17 mouse cellular contexts compared by ENCODE assay signal in genomic region chr6:112899276-112899675, GRCm38 (mm10). TPM values are rescaled to one million over a fixed set of nuclear protein-coding genes. Genes with fewer than 3 reads are reported as not detected.
DNase-seq lines count a peak whose midpoint lies in the region; ATAC-seq lines count a peak whose summit lies in the region.
"Had no signal": no experiment of that assay in that cellular context is flagged by ENCODE, and none has a peak within 500 bp of the region (broad histone marks: within the 10 kb centered on the region; RNA-seq: fewer than 3 reads in every experiment).

No protein-coding gene starts in this region.

- H3K27ac ChIP-seq in embryonic facial prominence, embryonic 13.5 days, result 0 out of 2 replicates have a peak overlapping the region, but pooled peaks have one; percentile 17
- peak overlapping the region; percentile 95 for H3K27ac ChIP-seq in forebrain, embryonic 12.5 days
- H3K27ac ChIP-seq in hindbrain, embryonic 13.5 days, result peak overlapping the region; percentile 92
- H3K27ac ChIP-seq in midbrain, embryonic 14.5 days (replicated peaks; ENCODE audit: low read depth, low read length), result peak overlapping the region; percentile 85
- H3K27ac ChIP-seq: kidney, postnatal 0 days; stomach, embryonic 15.5 days had no signal

- WGBS in embryonic facial prominence, embryonic 13.5 days, result 77% methylated on average over 5 of the region's 5 CpGs
- 86% methylated on average over 5 of the region's 5 CpGs for whole genome bisulfite sequencing in forebrain, embryonic 12.5 days
- WGBS in hindbrain, embryonic 13.5 days, result 54% methylated on average over 5 of the region's 5 CpGs
- 35% methylated on average over 5 of the region's 5 CpGs for WGBS in midbrain, embryonic 14.5 days

- no peaks in the 10 kb centered on the region for H3K9me3 ChIP-seq in embryonic facial prominence, embryonic 13.5 days
- no peaks in the 10 kb centered on the region for H3K9me3 ChIP-seq in forebrain, embryonic 12.5 days
- H3K9me3 ChIP-seq in hindbrain, embryonic 13.5 days, result no peaks in the 10 kb centered on the region
- no peaks in the 10 kb centered on the region for H3K9me3 ChIP-seq in midbrain, embryonic 14.5 days (ENCODE audit: control insufficient read depth, low read length)
- H3K9me3 ChIP-seq: stomach, embryonic 15.5 days had no signal

- ATAC-seq in embryonic facial prominence, embryonic 13.5 days (ENCODE audit: insufficient number of reproducible peaks, insufficient read depth, low FRiP score, low TSS enrichment, low read depth), result no peak
- ATAC-seq in forebrain, embryonic 12.5 days (ENCODE audit: low FRiP score), result no peak
- ATAC-seq in hindbrain, embryonic 13.5 days (ENCODE audit: low FRiP score), result no peak
- no peak for ATAC-seq in midbrain, embryonic 14.5 days (ENCODE audit: low FRiP score, low TSS enrichment)
- ATAC-seq: intestine, postnatal 0 days had no signal

- H3K36me3 ChIP-seq in embryonic facial prominence, embryonic 13.5 days, result no peaks in the 10 kb centered on the region
- 0 out of 2 replicates have a peak, but pooled peaks cover 9% of the 10 kb centered on the region for H3K36me3 ChIP-seq in forebrain, embryonic 12.5 days (replicated peaks)
- H3K36me3 ChIP-seq in hindbrain, embryonic 13.5 days, result no peaks in the 10 kb centered on the region
- no peaks in the 10 kb centered on the region for H3K36me3 ChIP-seq in midbrain, embryonic 14.5 days (ENCODE audit: control insufficient read depth, insufficient read depth, low read length)
- H3K36me3 ChIP-seq: G1E; stomach, embryonic 15.5 days had no signal

- no peaks in the 10 kb centered on the region for H3K27me3 ChIP-seq in embryonic facial prominence, embryonic 13.5 days
- no peaks in the 10 kb centered on the region for H3K27me3 ChIP-seq in forebrain, embryonic 12.5 days
- H3K27me3 ChIP-seq in hindbrain, embryonic 13.5 days, result no peaks in the 10 kb centered on the region
- no peaks in the 10 kb centered on the region for H3K27me3 ChIP-seq in midbrain, embryonic 14.5 days (ENCODE audit: control insufficient read depth, insufficient read depth, low read length)
- H3K27me3 ChIP-seq: stomach, embryonic 15.5 days had no signal

- DNase-seq in midbrain, embryonic 14.5 days, result no peak
- no peak for DNase-seq in spleen, postnatal 36 days (ENCODE audit: low spot score in 2 of 2)
- DNase-seq in right cerebral cortex, adult 2 months (ENCODE audit: low spot score in 2 of 2), result no peak
- no peak for DNase-seq in adrenal gland, postnatal 10 days
- DNase-seq in ovary, postnatal 36 days (ENCODE audit: low spot score), result no peak
- DNase-seq: adrenal gland, adult 2 months; cerebellum, adult 18-20 months; layer of hippocampus, adult 9-11 months; lung, postnatal 14 days; thymus, postnatal 4 days had no signal

- no peak overlapping the region for H3K4me2 ChIP-seq in embryonic facial prominence, embryonic 13.5 days
- peak overlapping the region; percentile 15; the same call in 1 of the 2 replicates for H3K4me2 ChIP-seq in forebrain, embryonic 12.5 days
- H3K4me2 ChIP-seq in hindbrain, embryonic 13.5 days, result 0 out of 2 replicates have a peak overlapping the region, but pooled peaks have one; percentile 6
- peak overlapping the region; percentile 35 for H3K4me2 ChIP-seq in midbrain, embryonic 14.5 days (ENCODE audit: low read length)
- H3K4me2 ChIP-seq: stomach, embryonic 15.5 days had no signal

- H3K4me1 ChIP-seq in embryonic facial prominence, embryonic 13.5 days, result peaks cover 30% of the 10 kb centered on the region
- H3K4me1 ChIP-seq in forebrain, embryonic 12.5 days, result peaks cover 91% of the 10 kb centered on the region
- H3K4me1 ChIP-seq in hindbrain, embryonic 13.5 days (replicated peaks), result peaks cover 92% of the 10 kb centered on the region
- H3K4me1 ChIP-seq in midbrain, embryonic 14.5 days (ENCODE audit: control insufficient read depth, insufficient read depth, low read length), result peaks cover 91% of the 10 kb centered on the region
- H3K4me1 ChIP-seq: stomach, embryonic 15.5 days had no signal

- no peak overlapping the region for H3K4me3 ChIP-seq in embryonic facial prominence, embryonic 13.5 days
- H3K4me3 ChIP-seq in forebrain, embryonic 12.5 days (replicated peaks), result no peak overlapping the region
- no peak overlapping the region for H3K4me3 ChIP-seq in hindbrain, embryonic 13.5 days
- H3K4me3 ChIP-seq in midbrain, embryonic 14.5 days (replicated peaks; ENCODE audit: low read depth, low read length), result no peak overlapping the region
- H3K4me3 ChIP-seq: stomach, embryonic 15.5 days had no signal

- H3K9ac ChIP-seq in embryonic facial prominence, embryonic 13.5 days, result no peak overlapping the region
- H3K9ac ChIP-seq in forebrain, embryonic 12.5 days, result no peak overlapping the region
- H3K9ac ChIP-seq in hindbrain, embryonic 13.5 days, result no peak overlapping the region
- H3K9ac ChIP-seq in midbrain, embryonic 14.5 days (replicated peaks; ENCODE audit: low read length), result no peak overlapping the region
- H3K9ac ChIP-seq: stomach, embryonic 15.5 days had no signal

RNA-seq across cellular contexts. Expression of gene Srgap3, which starts 47.8 kb away (rescaled TPM):
- polyA plus RNA-seq in embryonic facial prominence, embryonic 13.5 days (2015; fragmentation: Nextera tagmentation; extraction: Ambion mirVana), result 6.5 and 7.1 TPM in 2 replicates
- 36.6 and 39.9 TPM in 2 replicates for polyA plus RNA-seq in forebrain, embryonic 12.5 days (2016; fragmentation: Nextera tagmentation; extraction: Ambion mirVana)
- 37.5 and 42.3 TPM in 2 replicates for polyA plus RNA-seq in hindbrain, embryonic 13.5 days (2015; fragmentation: Nextera tagmentation; extraction: Ambion mirVana)
- polyA plus RNA-seq in midbrain, embryonic 14.5 days (2014; fragmentation: Nextera tagmentation; extraction: Ambion mirVana), result 58.6 and 68.8 TPM in 2 replicates
- total RNA-seq in adrenal gland, postnatal 10 days (2021), result 10 to 100 TPM; 13.2 to 15.8 TPM
- polyA plus RNA-seq: G1E had no signal

Comparison
In these comparisons a context has a peak if more than half of its experiments do, and no peak if none do; other contexts are left out.
1. H3K27ac ChIP-seq: peak in every context shown above with its lines; median percentile 95 in forebrain, embryonic 12.5 days; 92 in hindbrain, embryonic 13.5 days; 85 in midbrain, embryonic 14.5 days; 17 in embryonic facial prominence, embryonic 13.5 days.